Mouse (Mus musculus) liver, adult 2 months (tissue): Measurements from ENCODE around the gene Rasip1.

ENCODE experiments used
- CTCF ChIP-seq: fragments of 200-500 bp; IDR thresholded peaks from 2 replicates; pipeline ENCODE4 v1.5.1; 2011; ENCODE audit warnings: low read depth, low read length, control low read depth
- POLR2A ChIP-seq: fragments of 200-500 bp; IDR thresholded peaks from 2 replicates; pipeline ENCODE4 v1.6.1; 2011; ENCODE audit warnings: low read length, control low read depth; ENCODE audit not compliant: insufficient read depth; ENCODE audit errors: extremely low read depth

DNA sequence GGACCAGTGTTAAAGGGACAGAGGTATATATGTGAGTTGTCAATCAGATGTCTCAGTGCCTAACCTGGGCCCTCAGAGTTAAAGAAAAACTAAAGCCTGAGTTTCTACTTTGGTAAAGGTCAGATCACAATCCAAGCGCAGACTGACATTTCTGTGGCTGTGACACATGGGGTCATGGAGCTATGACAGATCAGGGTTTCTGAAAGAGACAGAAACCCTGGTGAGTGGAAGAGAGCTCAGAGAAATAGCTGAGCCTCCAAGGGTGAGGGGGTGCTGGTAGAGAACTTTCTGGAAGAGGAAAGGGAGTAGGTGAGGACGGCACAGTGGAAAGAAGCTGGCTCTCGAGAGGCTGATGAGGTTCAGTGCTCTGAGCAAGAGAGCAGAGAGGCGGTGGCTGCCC lies 19.4 kb downstream of the Rasip1 start:
- no peak for TF ChIP-seq POLR2A
- no peak for TF ChIP-seq CTCF
